Comparison of ENCODE assay signal across 13 mouse cellular contexts in the genomic region with DNA sequence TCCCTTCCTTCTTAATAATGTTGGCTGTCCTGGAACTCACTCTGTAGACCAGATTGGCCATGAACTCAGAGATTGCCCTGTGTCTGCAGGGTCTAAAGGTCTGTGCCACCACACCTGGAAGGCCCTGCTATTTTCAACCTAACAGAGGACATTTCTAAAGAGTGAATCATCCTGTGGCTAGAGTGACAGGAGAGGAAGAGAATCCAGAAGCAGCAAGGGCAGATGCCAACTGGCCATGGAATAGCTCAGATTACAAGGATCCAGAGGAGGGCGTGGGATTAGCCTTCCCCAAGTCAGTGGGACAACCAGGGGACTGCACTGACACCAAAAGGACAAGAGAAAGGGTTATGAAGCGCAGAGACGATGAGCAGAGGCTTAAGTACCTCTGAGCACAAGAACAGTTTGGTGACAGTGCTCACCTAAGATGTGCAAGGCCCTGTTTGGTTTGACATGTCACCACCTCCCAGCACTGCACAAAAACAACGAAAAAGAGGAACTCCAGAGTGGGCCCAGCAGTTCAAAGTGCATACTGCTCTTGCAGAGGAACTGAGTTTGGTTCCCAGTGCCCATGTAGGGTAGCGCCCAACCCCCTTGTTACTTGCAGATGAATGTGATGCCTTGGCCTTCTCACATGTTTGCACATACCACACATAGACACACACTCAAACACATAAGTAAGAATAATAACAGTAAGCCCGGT. TPM values are rescaled to one million over a fixed set of nuclear protein-coding genes. Genes with fewer than 3 reads are reported as not detected.
DNase-seq lines count a peak whose midpoint lies in the region; ATAC-seq lines count a peak whose summit lies in the region.
"Had no signal": no experiment of that assay in that cellular context is flagged by ENCODE, and none has a peak within 500 bp of the region (broad histone marks: within the 10 kb centered on the region; RNA-seq: fewer than 3 reads in every experiment).

No protein-coding gene starts in this region.

- no peak overlapping the region for H3K4me2 ChIP-seq in hindbrain, embryonic 14.5 days (replicated peaks)
- H3K4me2 ChIP-seq in forebrain, embryonic 16.5 days (ENCODE audit: low read length): no peak overlapping the region
- H3K4me2 ChIP-seq in kidney, embryonic 16.5 days (replicated peaks; ENCODE audit: low read depth, low read length): no peak overlapping the region
- H3K4me2 ChIP-seq: forebrain, embryonic 15.5 days had no signal

- no peak overlapping the region for H3K27ac ChIP-seq in hindbrain, embryonic 14.5 days
- H3K27ac ChIP-seq in forebrain, embryonic 16.5 days (ENCODE audit: low read length): no peak overlapping the region
- H3K27ac ChIP-seq in kidney, embryonic 16.5 days (ENCODE audit: low read length): no peak overlapping the region
- H3K27ac ChIP-seq: forebrain, embryonic 15.5 days; heart, adult 2 months had no signal

- H3K9me3 ChIP-seq in hindbrain, embryonic 14.5 days (ENCODE audit: control insufficient read depth, low read length): no peaks in the 10 kb centered on the region
- no peaks in the 10 kb centered on the region for H3K9me3 ChIP-seq in forebrain, embryonic 16.5 days (ENCODE audit: control insufficient read depth, low read length)
- H3K9me3 ChIP-seq in kidney, embryonic 16.5 days (ENCODE audit: low read length): no peaks in the 10 kb centered on the region
- H3K9me3 ChIP-seq: forebrain, embryonic 15.5 days had no signal

- H3K36me3 ChIP-seq in hindbrain, embryonic 14.5 days (replicated peaks; ENCODE audit: control insufficient read depth, insufficient read depth): no peaks in the 10 kb centered on the region
- H3K36me3 ChIP-seq in forebrain, embryonic 16.5 days (ENCODE audit: control insufficient read depth, insufficient read depth): no peaks in the 10 kb centered on the region
- H3K36me3 ChIP-seq in kidney, embryonic 16.5 days (ENCODE audit: insufficient read depth, low read length): no peaks in the 10 kb centered on the region
- H3K36me3 ChIP-seq: forebrain, embryonic 15.5 days had no signal

- no peak overlapping the region for H3K9ac ChIP-seq in hindbrain, embryonic 14.5 days
- H3K9ac ChIP-seq in forebrain, embryonic 16.5 days (replicated peaks; ENCODE audit: low read depth, low read length): no peak overlapping the region
- no peak overlapping the region for H3K9ac ChIP-seq in kidney, embryonic 16.5 days (replicated peaks; ENCODE audit: low read length)
- H3K9ac ChIP-seq: forebrain, embryonic 15.5 days had no signal

- DNase-seq in 3134 (ENCODE audit: extremely low read depth, insufficient read length, low spot score) (peak; percentile 76), liver (peak; percentile 35)
- peak; percentile 63 to 70 for DNase-seq in B cell, adult 2 months
- peak; percentile 59 for DNase-seq in lung, postnatal 36 days
- no peak for DNase-seq in hindbrain, embryonic 14.5 days (ENCODE audit: low spot score)
- DNase-seq in urinary bladder, adult 18-20 months (ENCODE audit: low spot score in 2 of 2): no peak
- DNase-seq: kidney, adult 11 months; retina, postnatal 1 day had no signal

- no peak for ATAC-seq in hindbrain, embryonic 14.5 days (ENCODE audit: low FRiP score)
- no peak for ATAC-seq in forebrain, embryonic 16.5 days
- ATAC-seq in kidney, embryonic 16.5 days (ENCODE audit: low FRiP score, low TSS enrichment): no peak
- ATAC-seq: activated CD4-positive, CD25-positive, alpha-beta regulatory T cell, adult 4 months; forebrain, embryonic 15.5 days had no signal

- no peaks in the 10 kb centered on the region for H3K27me3 ChIP-seq in hindbrain, embryonic 14.5 days (ENCODE audit: control insufficient read depth, insufficient read depth, low read length)
- no peaks in the 10 kb centered on the region for H3K27me3 ChIP-seq in forebrain, embryonic 16.5 days (replicated peaks; ENCODE audit: control insufficient read depth, insufficient read depth, low read length)
- H3K27me3 ChIP-seq in kidney, embryonic 16.5 days (ENCODE audit: insufficient read depth, low read length): no peaks in the 10 kb centered on the region
- H3K27me3 ChIP-seq: forebrain, embryonic 15.5 days had no signal

- 82% methylated on average over 6 of the region's 6 CpGs for WGBS in hindbrain, embryonic 14.5 days
- WGBS in forebrain, embryonic 16.5 days: 70% methylated on average over 6 of the region's 6 CpGs
- WGBS in kidney, embryonic 16.5 days: 71% methylated on average over 6 of the region's 6 CpGs

- peaks cover 13% of the 10 kb centered on the region; the same call in 1 of the 2 replicates for H3K4me1 ChIP-seq in hindbrain, embryonic 14.5 days (replicated peaks; ENCODE audit: control insufficient read depth, insufficient read depth, low read length)
- H3K4me1 ChIP-seq in forebrain, embryonic 16.5 days (replicated peaks; ENCODE audit: control insufficient read depth, insufficient read depth, low read length): peaks cover 11% of the 10 kb centered on the region
- H3K4me1 ChIP-seq in kidney, embryonic 16.5 days (ENCODE audit: insufficient read depth, low read length): peaks cover 13% of the 10 kb centered on the region

- no peak overlapping the region for H3K4me3 ChIP-seq in hindbrain, embryonic 14.5 days (replicated peaks; ENCODE audit: low read length)
- no peak overlapping the region for H3K4me3 ChIP-seq in forebrain, embryonic 16.5 days (replicated peaks; ENCODE audit: low read length)
- H3K4me3 ChIP-seq in kidney, embryonic 16.5 days (ENCODE audit: low read length): no peak overlapping the region
- H3K4me3 ChIP-seq: forebrain, embryonic 15.5 days; heart, adult 2 months had no signal

RNA-seq across cellular contexts. Expression of a gene that starts 3.7 kb away (rescaled TPM):
- polyA plus RNA-seq in hindbrain, embryonic 14.5 days (2014; fragmentation: Nextera tagmentation; extraction: Ambion mirVana): 5.0 and 5.4 TPM in 2 replicates
- polyA plus RNA-seq in forebrain, embryonic 16.5 days (2015; fragmentation: Nextera tagmentation; extraction: Ambion mirVana): 8.2 and 8.3 TPM in 2 replicates
- polyA plus RNA-seq in kidney, embryonic 16.5 days (2015; fragmentation: Nextera tagmentation; extraction: Ambion mirVana): 8.3 and 10.5 TPM in 2 replicates

RNA-seq across cellular contexts. Expression of a gene that starts 4.7 kb away (rescaled TPM):
- polyA plus RNA-seq in hindbrain, embryonic 14.5 days (2014; fragmentation: Nextera tagmentation; extraction: Ambion mirVana): 10.7 and 12.3 TPM in 2 replicates
- 15.8 and 22.0 TPM in 2 replicates for polyA plus RNA-seq in forebrain, embryonic 16.5 days (2015; fragmentation: Nextera tagmentation; extraction: Ambion mirVana)
- 39.0 and 39.5 TPM in 2 replicates for polyA plus RNA-seq in kidney, embryonic 16.5 days (2015; fragmentation: Nextera tagmentation; extraction: Ambion mirVana)

RNA-seq across cellular contexts. Expression of a gene that starts 56.5 kb away (rescaled TPM):
- 19.9 and 24.3 TPM in 2 replicates for polyA plus RNA-seq in hindbrain, embryonic 14.5 days (2014; fragmentation: Nextera tagmentation; extraction: Ambion mirVana)
- polyA plus RNA-seq in forebrain, embryonic 16.5 days (2015; fragmentation: Nextera tagmentation; extraction: Ambion mirVana): 24.9 and 27.2 TPM in 2 replicates
- polyA plus RNA-seq in kidney, embryonic 16.5 days (2015; fragmentation: Nextera tagmentation; extraction: Ambion mirVana): 35.0 and 39.0 TPM in 2 replicates

Comparison
In these comparisons a context has a peak if more than half of its experiments do, and no peak if none do; other contexts are left out.
1. DNase-seq: peak in 3134 (single experiment), B cell, adult 2 months (2 of 2), liver (single experiment) and lung, postnatal 36 days (single experiment); none in hindbrain, embryonic 14.5 days (single experiment) and urinary bladder, adult 18-20 months (0 of 2).